Mouse (Mus musculus) embryonic facial prominence, embryonic 11.5 days (tissue): Measurements from ENCODE around the gene Gm4881. TPM values are rescaled to one million over a fixed set of nuclear protein-coding genes. Genes with fewer than 3 reads are reported as not detected.
"Not testable (repeated sequence)": the region's sequence is repeated elsewhere in the genome, so short reads cannot be mapped to it uniquely, and the experiment has no call there.

Experiments used
- ATAC-seq: fragments of 200-750 bp; cut with Nextera tagmentation; replicated peaks from 2 replicates; pipeline ENCODE4 v1.8.0; 2017; ENCODE audit warnings: low read depth; ENCODE audit not compliant: insufficient number of reproducible peaks, low FRiP score, low TSS enrichment
- DNase-seq: peaks from one replicate; pipeline ENCODE4 v3.0.0-alpha.2; 2015; ENCODE audit warnings: low spot score
- H3K27ac ChIP-seq: fragments of 300-500 bp; sonication (generic); replicated peaks from 2 replicates; pipeline ENCODE4 v1.5.1; 2014; ENCODE audit warnings: mild to moderate bottlenecking, low read depth, low read length, control low read depth
- H3K27me3 ChIP-seq: fragments of 300-500 bp; sonication (generic); 2 replicates; pipeline ENCODE4 v1.6.1; 2014; ENCODE audit warnings: mild to moderate bottlenecking, low read length, moderate library complexity, mixed read lengths; ENCODE audit not compliant: control insufficient read depth, insufficient read depth
- H3K36me3 ChIP-seq: fragments of 300-500 bp; sonication (generic); replicated peaks from 2 replicates; pipeline ENCODE4 v1.6.1; 2014; ENCODE audit warnings: low read depth, mild to moderate bottlenecking, low read length, moderate library complexity, mixed read lengths; ENCODE audit not compliant: control insufficient read depth, insufficient read depth
- H3K4me1 ChIP-seq: fragments of 300-500 bp; sonication (generic); 2 replicates; pipeline ENCODE4 v1.6.1; 2014; ENCODE audit warnings: low read length, mixed read lengths; ENCODE audit not compliant: control insufficient read depth, insufficient read depth
- H3K4me2 ChIP-seq: fragments of 300-500 bp; sonication (generic); 2 replicates; pipeline ENCODE4 v1.6.1; 2014; ENCODE audit warnings: low read depth, mild to moderate bottlenecking, control low read depth, low read length, moderate library complexity
- H3K4me3 ChIP-seq: fragments of 300-500 bp; sonication (generic); 2 replicates; pipeline ENCODE4 v1.5.1; 2014; ENCODE audit warnings: low read depth, low read length, control low read depth
- H3K9ac ChIP-seq: fragments of 300-500 bp; sonication (generic); replicated peaks from 2 replicates; pipeline ENCODE4 v1.6.1; 2014; ENCODE audit warnings: mild to moderate bottlenecking, control low read depth, low read length
- H3K9me3 ChIP-seq: fragments of 300-500 bp; sonication (generic); replicated peaks from 2 replicates; pipeline ENCODE4 v1.6.1; 2016; ENCODE audit warnings: mild to moderate bottlenecking, low read length, inconsistent platforms, mixed read lengths; ENCODE audit not compliant: control insufficient read depth
- WGBS: fragments of 180-500 bp; shearing (Covaris S2); extraction: QIAGEN DNeasy Blood & Tissue Kit; methylation state at CpG from one replicate; pipeline ENCODE4 v1.1.7; 2014; 5-methylcytosine and 5-hydroxymethylcytosine counted together
- polyA plus RNA-seq: library from polyadenylated mRNA; unstranded; fragments of >200 nt; fragmentation: Nextera tagmentation; extraction: Ambion mirVana; gene quantifications from 2 replicates; pipeline ENCODE4 v1.2.1, GENCODE M21; 2014

The Gm4881 gene
- polyA plus RNA-seq, 1 experiment from 2014 or later, result 0.36 TPM

- H3K27me3 ChIP-seq, result no peaks in the 10 kb centered on the region
- ATAC-seq (no peak), DNase-seq (no peak)
- H3K4me3 ChIP-seq, result no peak overlapping the region
- H3K9ac ChIP-seq, result no peak overlapping the region
- H3K4me1 ChIP-seq, result no peaks in the 10 kb centered on the region
- H3K36me3 ChIP-seq, result no peaks in the 10 kb centered on the region
- H3K9me3 ChIP-seq, result no peaks in the 10 kb centered on the region
- no peak overlapping the region for H3K27ac ChIP-seq
- no peak overlapping the region for H3K4me2 ChIP-seq
- 91% methylated on average over 1 of the region's 1 CpGs for WGBS
Observed at GRCm38 (mm10) chr7:24901842-24902241, 42.5 kb downstream of the Gm4881 start.

- no peak for DNase-seq
- no peak overlapping the region for H3K4me2 ChIP-seq
- no peak for ATAC-seq
- 81% methylated on average over 6 of the region's 6 CpGs for WGBS
- no peaks in the 10 kb centered on the region for H3K9me3 ChIP-seq
- H3K4me3 ChIP-seq, result no peak overlapping the region
- H3K36me3 ChIP-seq, result no peaks in the 10 kb centered on the region
- H3K27ac ChIP-seq, result no peak overlapping the region
- H3K4me1 ChIP-seq, result no peaks in the 10 kb centered on the region
- no peaks in the 10 kb centered on the region for H3K27me3 ChIP-seq
- no peak overlapping the region for H3K9ac ChIP-seq
Observed at GRCm38 (mm10) chr7:24901114-24901513, 43.2 kb downstream of the Gm4881 start.

GRCm38 (mm10) chr7:24897959-24898358, 46.3 kb downstream of the Gm4881 start:
- H3K4me2 ChIP-seq, result no peak overlapping the region
- H3K36me3 ChIP-seq, result no peaks in the 10 kb centered on the region; the same call in 1 of the 2 replicates
- no peak for ATAC-seq
- no peak for DNase-seq
- H3K9ac ChIP-seq, result no peak overlapping the region
- H3K4me3 ChIP-seq, result no peak overlapping the region
- no peak overlapping the region for H3K27ac ChIP-seq
- H3K9me3 ChIP-seq, result no peaks in the 10 kb centered on the region
- no peaks in the 10 kb centered on the region for H3K27me3 ChIP-seq
- no peaks in the 10 kb centered on the region for H3K4me1 ChIP-seq
- 88% methylated on average over 5 of the region's 5 CpGs for WGBS

GRCm38 (mm10) chr7:24897224-24897623, 47.1 kb downstream of the Gm4881 start, which contains the start of gene Cd79a:
TSS of gene Cd79a (plus strand) at chr7:24897381.
- Histone ChIP-seq H3K27ac (no peak within 1 kb of the TSS), H3K4me1 (no peaks in the 10 kb centered on the region), H3K4me3 (no peak within 1 kb of the TSS), H3K4me2 (no peak within 1 kb of the TSS), H3K9ac (no peak within 1 kb of the TSS), H3K9me3 (no peaks in the 10 kb centered on the region), H3K36me3 (no peaks in the 10 kb centered on the region; the same call in 1 of the 2 replicates), H3K27me3 (no peaks in the 10 kb centered on the region)
- WGBS, result 67% methylated on average over 12 of the region's 12 CpGs
- DNase-seq, result no peak
- no peak for ATAC-seq

- Histone ChIP-seq H3K4me2 (no peak overlapping the region), H3K36me3 (no peaks in the 10 kb centered on the region; the same call in 1 of the 2 replicates), H3K9ac (no peak overlapping the region), H3K4me3 (no peak overlapping the region), H3K9me3 (no peaks in the 10 kb centered on the region), H3K27me3 (no peaks in the 10 kb centered on the region), H3K4me1 (no peaks in the 10 kb centered on the region), H3K27ac (no peak overlapping the region)
- ATAC-seq, result no peak
- DNase-seq, result no peak
- WGBS, result 89% methylated on average over 8 of the region's 8 CpGs
Observed at GRCm38 (mm10) chr7:24896269-24896668, 48.0 kb downstream of the Gm4881 start.

- not testable (repeated sequence) for H3K4me2 ChIP-seq, H3K27me3 ChIP-seq, H3K36me3 ChIP-seq, ATAC-seq, H3K9me3 ChIP-seq, H3K4me3 ChIP-seq, H3K27ac ChIP-seq, DNase-seq, H3K4me1 ChIP-seq, H3K9ac ChIP-seq
- WGBS, result 93% methylated on average over 2 of the region's 2 CpGs
Observed at GRCm38 (mm10) chr7:24895749-24896148, 48.5 kb downstream of the Gm4881 start.

- no peak overlapping the region for H3K27ac ChIP-seq
- H3K4me3 ChIP-seq, result no peak overlapping the region
- no peak overlapping the region for H3K4me2 ChIP-seq
- ATAC-seq, result no peak
- DNase-seq, result no peak
- no peak overlapping the region for H3K9ac ChIP-seq
- H3K27me3 ChIP-seq, result no peaks in the 10 kb centered on the region
- peaks cover 12% of the 10 kb centered on the region for H3K36me3 ChIP-seq
- WGBS, result 71% methylated on average over 2 of the region's 2 CpGs
- H3K4me1 ChIP-seq, result no peaks in the 10 kb centered on the region
- H3K9me3 ChIP-seq, result no peaks in the 10 kb centered on the region
Observed at GRCm38 (mm10) chr7:24892125-24892583, 52.1 kb downstream of the Gm4881 start.

- no peak overlapping the region for H3K27ac ChIP-seq
- H3K27me3 ChIP-seq, result no peaks in the 10 kb centered on the region
- ATAC-seq (no peak; the same call in 1 of the 2 replicates), DNase-seq (no peak)
- H3K9me3 ChIP-seq, result no peaks in the 10 kb centered on the region
- no peak overlapping the region for H3K9ac ChIP-seq
- H3K4me3 ChIP-seq, result no peak overlapping the region
- H3K36me3 ChIP-seq, result peaks cover 17% of the 10 kb centered on the region
- H3K4me2 ChIP-seq, result no peak overlapping the region
- WGBS, result 70% methylated on average over 3 of the region's 3 CpGs
- no peaks in the 10 kb centered on the region for H3K4me1 ChIP-seq
Observed at GRCm38 (mm10) chr7:24891241-24892124, 52.8 kb downstream of the Gm4881 start.
